Mouse (Mus musculus) adrenal gland, postnatal 14 days (tissue): Measurements from ENCODE around the gene Tmem229b. TPM values are rescaled to one million over a fixed set of nuclear protein-coding genes. Genes with fewer than 3 reads are reported as not detected.
A peak's percentile ranks its signal among the peaks of the same experiment; 100 is the strongest.
"Not testable (repeated sequence)": the region's sequence is repeated elsewhere in the genome, so short reads cannot be mapped to it uniquely, and the experiment has no call there.

ENCODE experiments used
- DNase-seq: peaks from one replicate; pipeline ENCODE4 v3.0.0; 2021; ENCODE audit warnings: mixed read lengths
- long read RNA-seq, 2 experiments: library from polyadenylated mRNA; stranded (forward); transcript quantifications; one replicate each; pipeline ENCODE4 v2.0.0; 2021
- total RNA-seq: library from RNA; stranded (reverse); gene quantifications from 2 replicates; pipeline ENCODE4 v1.2.3, GENCODE M21; 2021

Gene Tmem229b
- total RNA-seq = 12.6 and 15.5 TPM in 2 replicates
- long read RNA-seq, experiment 1, partial matches to known transcripts = 0 of 9 reads
- long read RNA-seq, experiment 1, other reads (novel, unspliced or antisense) = 9 of 9 reads
- long read RNA-seq, experiment 2, partial matches to known transcripts = 0 of 5 reads
- long read RNA-seq, experiment 2, other reads (novel, unspliced or antisense) = 4 of 5 reads

GRCm38 (mm10) chr12:79007126-79007753 is at the start of gene Tmem229b:
Gene Tmem229b (minus strand): TSS chr12:79007627.
- DNase-seq = peak; percentile 76

- DNase-seq = peak; percentile 24
Observed at GRCm38 (mm10) chr12:79055276-79055675, 47.8 kb upstream of the Tmem229b start.

DNA sequence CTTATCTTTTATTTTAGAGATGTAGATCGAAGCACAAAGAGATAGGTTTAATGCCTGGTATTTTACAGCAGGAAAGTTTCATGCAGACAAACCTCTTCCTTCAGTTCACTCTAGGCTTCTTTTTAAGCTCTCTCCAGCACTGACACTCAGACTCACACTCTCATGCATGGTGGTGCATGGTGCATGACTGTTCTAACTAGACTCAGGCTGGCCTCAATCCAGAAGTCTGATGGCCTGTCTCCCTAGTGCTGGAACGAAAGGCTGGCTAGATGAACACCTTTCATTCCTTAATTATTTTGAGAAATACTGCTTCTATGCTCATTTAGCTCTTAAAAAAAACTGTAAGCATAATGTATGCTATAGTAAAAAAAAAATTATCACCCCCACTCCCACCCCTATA is 44.6 kb upstream of the Tmem229b start:
- no peak for DNase-seq

GRCm38 (mm10) chr12:79050545-79051212 is 43.3 kb upstream of the Tmem229b start:
- no peak for DNase-seq

DNA sequence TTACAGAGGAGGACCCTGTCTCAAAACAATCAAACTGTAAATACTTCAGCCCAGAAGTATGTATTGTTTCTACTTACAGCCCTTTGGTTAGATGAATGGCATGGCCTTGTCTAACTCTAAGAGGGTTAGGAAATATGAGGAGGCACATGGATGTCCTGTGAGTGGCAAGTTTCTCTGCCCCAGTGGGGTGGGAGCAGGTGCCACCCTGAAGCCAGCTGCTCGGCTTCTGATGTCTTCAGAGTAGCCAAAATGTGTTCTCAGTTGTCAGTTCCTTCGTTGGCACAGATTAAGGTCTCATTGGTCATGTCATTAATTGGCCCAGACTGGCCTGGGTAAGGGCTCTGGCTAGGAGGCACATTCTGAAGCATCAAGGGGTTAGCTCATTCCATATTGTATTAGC is 42.4 kb upstream of the Tmem229b start:
- DNase-seq = no peak

DNA sequence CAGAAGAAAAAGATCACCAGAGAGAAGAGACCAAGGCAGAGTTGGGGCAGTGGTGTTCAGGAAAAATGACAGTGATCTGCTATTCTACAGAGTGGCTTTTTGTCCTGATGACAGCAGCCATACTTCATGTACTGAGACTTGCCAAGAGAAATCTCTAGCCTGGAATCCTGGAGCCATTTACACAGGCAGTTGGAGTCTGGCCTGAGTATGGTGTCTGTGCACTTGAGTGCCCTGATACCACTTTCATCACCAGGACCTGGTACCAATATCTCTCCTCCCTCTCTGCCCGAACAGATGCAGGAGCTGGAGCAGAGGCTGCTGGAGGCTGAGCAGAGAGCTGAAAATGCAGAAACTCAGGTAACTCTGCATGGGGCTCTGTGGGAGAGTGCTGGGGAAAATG is 41.5 kb upstream of the Tmem229b start:
- DNase-seq = no peak

DNA sequence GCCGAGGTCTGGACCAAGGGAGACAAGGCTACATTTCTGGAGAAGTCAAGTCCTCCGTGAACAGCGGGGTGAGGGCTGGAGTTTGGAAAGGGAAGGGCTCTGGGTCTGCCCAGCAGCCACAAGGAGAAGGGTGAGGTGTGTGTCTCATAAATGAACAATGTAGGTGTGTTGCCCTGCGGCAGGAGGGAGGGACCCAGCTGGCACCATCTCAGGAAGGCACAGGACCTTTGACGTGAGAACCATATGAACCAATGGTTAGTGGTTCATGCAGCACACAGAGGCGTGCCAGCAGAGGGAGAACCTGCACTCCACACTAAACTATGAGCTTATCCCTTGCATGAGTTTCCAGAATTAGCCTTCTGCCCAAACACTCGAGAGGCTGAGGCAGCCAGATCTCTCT is 39.8 kb upstream of the Tmem229b start:
- DNase-seq = no peak

GRCm38 (mm10) chr12:79046171-79046570 is 38.7 kb upstream of the Tmem229b start:
- no peak for DNase-seq

- no peak for DNase-seq
Observed at GRCm38 (mm10) chr12:79044668-79045067, 37.2 kb upstream of the Tmem229b start.

DNA sequence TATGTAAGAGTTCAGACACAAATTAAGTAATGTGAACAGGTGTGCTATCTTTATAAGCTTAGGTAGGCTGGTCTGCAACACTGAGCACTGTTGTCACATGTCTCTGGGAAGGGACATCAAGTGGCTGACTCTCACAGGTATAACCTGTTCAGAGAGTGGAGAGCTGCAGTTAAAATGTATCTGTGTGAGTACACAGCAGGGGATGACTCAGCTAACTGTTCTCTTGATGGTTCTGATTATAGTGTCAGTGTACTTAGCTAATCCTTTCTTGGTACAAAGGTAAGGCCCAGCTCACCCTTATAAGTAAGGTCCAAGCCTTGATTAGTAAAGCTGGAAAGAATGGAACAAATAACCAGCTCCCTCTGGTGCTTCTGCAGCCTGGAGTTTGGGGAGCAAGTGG is 34.0 kb upstream of the Tmem229b start:
- no peak for DNase-seq

DNA sequence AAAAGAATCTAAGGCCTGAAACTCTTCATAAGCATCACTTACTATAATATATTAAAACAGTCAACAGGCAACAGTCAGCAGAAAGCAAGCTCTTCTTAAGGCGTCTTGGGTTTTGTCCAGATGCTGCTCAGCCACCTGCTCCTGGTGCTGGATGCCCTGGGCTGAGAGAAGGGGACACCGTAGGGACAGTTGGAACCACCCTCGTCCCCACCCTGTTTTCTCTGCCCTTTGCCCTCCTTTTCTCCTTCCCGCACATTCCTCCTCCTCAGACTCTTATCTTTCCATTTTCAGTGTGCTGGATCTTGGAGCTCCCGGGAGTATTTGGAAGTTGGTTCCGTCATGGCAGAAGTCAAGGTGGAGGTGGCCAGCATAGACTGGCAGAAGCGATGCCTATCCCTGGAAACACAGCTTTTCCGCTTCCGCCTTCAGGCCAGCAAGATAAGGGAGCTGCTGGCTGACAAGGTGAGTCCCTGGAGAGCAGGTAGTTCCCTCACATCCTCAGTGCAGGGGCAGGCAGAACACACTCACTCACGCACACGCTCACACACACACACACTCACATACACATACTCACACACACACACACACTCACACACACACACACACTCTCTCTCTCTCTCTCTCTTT is 32.9 kb upstream of the Tmem229b start:
- DNase-seq = no peak

GRCm38 (mm10) chr12:79039708-79040107 is 32.3 kb upstream of the Tmem229b start:
- DNase-seq = no peak

GRCm38 (mm10) chr12:79035349-79035748 is 27.9 kb upstream of the Tmem229b start:
- no peak for DNase-seq

GRCm38 (mm10) chr12:79034331-79034730 is 26.9 kb upstream of the Tmem229b start:
- no peak for DNase-seq

- DNase-seq = peak; percentile 75
Observed at GRCm38 (mm10) chr12:79028911-79029861, 21.8 kb upstream of the Tmem229b start, which contains the start of gene Plekhh1. Gene Plekhh1 (plus strand): TSS chr12:79029163.

DNA sequence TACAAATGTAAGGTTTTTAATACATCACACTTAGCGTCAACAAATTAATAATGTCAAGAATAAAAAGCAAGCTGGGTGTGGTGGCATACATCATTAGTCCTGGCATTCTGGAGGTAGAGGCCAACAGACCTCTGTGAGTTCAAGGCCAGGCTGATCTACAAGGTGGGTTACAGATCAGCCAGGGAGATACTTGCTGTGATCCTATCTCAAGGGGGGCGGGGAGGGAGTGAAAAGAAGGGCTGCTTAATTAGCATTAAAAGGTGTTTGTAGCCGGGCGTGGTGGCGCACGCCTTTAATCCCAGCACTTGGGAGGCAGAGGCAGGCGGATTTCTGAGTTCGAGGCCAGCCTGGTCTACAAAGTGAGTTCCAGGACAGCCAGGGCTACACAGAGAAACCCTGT is 20.1 kb upstream of the Tmem229b start:
- not testable (repeated sequence) for DNase-seq

- peak; percentile 78 for DNase-seq
Observed at GRCm38 (mm10) chr12:79022882-79023281, 15.5 kb upstream of the Tmem229b start.

- no peak for DNase-seq
Observed at GRCm38 (mm10) chr12:79021902-79022301, 14.5 kb upstream of the Tmem229b start.

DNA sequence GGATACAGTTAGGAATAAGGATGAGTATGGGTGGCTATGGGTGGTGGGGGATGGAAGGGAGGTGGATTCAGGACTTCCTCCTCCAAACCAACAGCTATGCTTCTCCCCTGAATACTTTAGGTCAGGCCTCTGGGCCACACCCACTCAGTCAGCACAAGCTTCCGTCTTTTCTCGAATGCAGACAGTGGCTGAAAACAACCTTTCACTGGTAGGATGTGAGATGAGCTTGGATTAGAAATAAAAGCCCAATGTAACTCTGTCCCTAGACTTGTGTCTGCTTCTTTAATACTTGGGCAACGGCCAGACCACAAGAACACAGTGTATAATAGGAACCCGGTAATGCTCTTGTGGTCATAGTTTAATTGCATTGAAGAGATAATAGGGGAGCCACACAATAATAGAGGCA is 10.6 kb upstream of the Tmem229b start:
- DNase-seq = no peak

GRCm38 (mm10) chr12:79016109-79016508 is 8.7 kb upstream of the Tmem229b start:
- DNase-seq = no peak

DNA sequence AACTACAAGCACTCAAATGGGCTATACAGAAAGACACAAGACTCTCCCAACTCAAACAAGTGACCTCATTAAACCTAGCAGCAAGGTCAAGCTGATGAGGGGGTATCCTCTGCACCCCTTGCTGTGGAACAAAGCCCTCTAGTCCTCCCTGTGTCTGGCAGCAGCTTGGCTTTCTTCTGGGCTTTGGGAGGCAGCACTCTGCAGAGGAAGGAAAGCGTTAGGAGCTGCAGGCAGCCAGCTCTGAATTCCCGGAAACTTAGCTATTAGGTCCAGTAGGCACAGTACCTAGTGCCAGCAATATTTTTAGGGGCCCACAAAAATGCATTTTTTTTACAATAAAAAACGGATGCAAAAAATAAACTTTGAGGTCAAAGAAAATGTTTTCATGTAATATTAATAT is 3.1 kb upstream of the Tmem229b start:
- no peak for DNase-seq
